Mouse (Mus musculus) megakaryocyte, embryonic 14.5 days (primary cell): ENCODE measurements around the gene Gzmm.

ENCODE experiments used
- FLI1 ChIP-seq: IDR thresholded peaks from 2 replicates; pipeline ENCODE4 v1.6.1; 2012; ENCODE audit warnings: low read length, inconsistent platforms, mixed read lengths
- GATA1 ChIP-seq: IDR thresholded peaks from 3 replicates; pipeline ENCODE4 v1.6.1; 2012; ENCODE audit warnings: mixed read lengths, low read length, inconsistent platforms, borderline replicate concordance

DNA sequence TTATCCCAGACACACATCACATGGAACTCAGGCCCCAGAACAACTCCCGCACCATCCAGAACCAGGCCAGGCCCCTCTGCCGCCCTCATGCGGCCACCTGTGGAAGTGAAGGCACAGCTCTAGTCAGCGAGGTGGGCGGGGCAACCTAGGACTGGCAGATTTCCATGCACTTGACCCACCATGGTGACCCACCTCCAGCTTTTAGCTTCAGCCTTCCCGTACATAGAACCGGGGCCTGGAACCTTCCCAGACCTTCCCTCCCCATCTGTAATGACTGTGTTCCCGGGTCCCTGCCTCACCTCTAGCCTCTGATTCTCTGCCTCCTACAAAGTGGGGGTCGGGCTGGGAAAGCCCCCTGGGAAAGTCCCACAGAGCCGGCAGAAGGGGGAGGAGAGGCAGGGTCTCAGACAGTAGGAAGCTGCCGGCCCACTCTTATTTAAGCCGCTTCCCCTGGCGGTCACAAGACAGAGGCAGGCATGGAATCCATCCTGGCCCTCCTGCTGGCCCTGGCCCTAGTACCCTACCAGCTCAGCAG lies 24.6 kb upstream of the Gzmm start, which contains the start of gene Madcam1:
- TF ChIP-seq GATA1 (no peak), FLI1 (no peak)
